Comparison of ENCODE assay signal across 8 mouse cellular contexts in genomic region chr6:30172820-30173550, GRCm38 (mm10).
DNase-seq lines count a peak whose midpoint lies in the region; ATAC-seq and TF ChIP-seq lines count a peak whose summit lies in the region.

No protein-coding gene starts in this region.

- peak; percentile 71 for TF ChIP-seq CTCF in layer of hippocampus, adult 2 months (conservative IDR thresholded peaks at IDR 0.05)

- peaks cover 99% of the 10 kb centered on the region for H3K27me3 ChIP-seq in heart, embryonic 13.5 days (replicated peaks)
- peaks cover 100% of the 10 kb centered on the region for H3K27me3 ChIP-seq in limb, embryonic 10.5 days (ENCODE audit: low read depth, poor library complexity, severe bottlenecking)
- peaks cover 60% of the 10 kb centered on the region for H3K27me3 ChIP-seq in midbrain, embryonic 16.5 days (ENCODE audit: control insufficient read depth, insufficient read depth, low read depth, low read length)

- no peak for DNase-seq in layer of hippocampus, adult 2 months (ENCODE audit: low spot score in 2 of 2)
- no peak for DNase-seq in layer of hippocampus, adult 9-11 months
- peak; percentile 54 for DNase-seq in adrenal gland, postnatal 14 days
- peak; percentile 75 for DNase-seq in limb, embryonic 10.5 days (ENCODE audit: low spot score)
- DNase-seq in frontal cortex, postnatal 25 days (ENCODE audit: low spot score in 2 of 2): no peak

- H3K9me3 ChIP-seq in heart, embryonic 13.5 days: no peaks in the 10 kb centered on the region
- H3K9me3 ChIP-seq in limb, embryonic 10.5 days (replicated peaks): no peaks in the 10 kb centered on the region
- H3K9me3 ChIP-seq in midbrain, embryonic 16.5 days (replicated peaks; ENCODE audit: control insufficient read depth, low read length, poor library complexity, severe bottlenecking): no peaks in the 10 kb centered on the region

- H3K36me3 ChIP-seq in heart, embryonic 13.5 days: no peaks in the 10 kb centered on the region
- H3K36me3 ChIP-seq in limb, embryonic 10.5 days: no peaks in the 10 kb centered on the region
- H3K36me3 ChIP-seq in midbrain, embryonic 16.5 days (ENCODE audit: control insufficient read depth, insufficient read depth, low read length): no peaks in the 10 kb centered on the region

- ATAC-seq in heart, embryonic 13.5 days (ENCODE audit: extremely low read depth, insufficient number of reproducible peaks, low FRiP score, low TSS enrichment): no peak
- no peak for ATAC-seq in midbrain, embryonic 16.5 days
- no peak for ATAC-seq in activated CD4-positive, CD25-positive, alpha-beta regulatory T cell, adult 4 months

- H3K4me2 ChIP-seq in heart, embryonic 13.5 days: peak overlapping the region; percentile 68
- peak overlapping the region; percentile 26 for H3K4me2 ChIP-seq in midbrain, embryonic 16.5 days (ENCODE audit: low read length)

- H3K4me3 ChIP-seq in layer of hippocampus, adult 2 months: peak overlapping the region; percentile 13; the same call in 1 of the 2 replicates
- H3K4me3 ChIP-seq in heart, embryonic 13.5 days: peak overlapping the region; percentile 44
- peak overlapping the region; percentile 41 for H3K4me3 ChIP-seq in limb, embryonic 10.5 days
- 0 out of 2 replicates have a peak overlapping the region, but pooled peaks have one; percentile 3 for H3K4me3 ChIP-seq in midbrain, embryonic 16.5 days (ENCODE audit: low read depth, low read length)

- H3K27ac ChIP-seq in layer of hippocampus, adult 2 months: no peak overlapping the region
- H3K27ac ChIP-seq in heart, embryonic 13.5 days (replicated peaks): no peak overlapping the region
- peak overlapping the region; percentile 56 for H3K27ac ChIP-seq in limb, embryonic 10.5 days
- no peak overlapping the region for H3K27ac ChIP-seq in midbrain, embryonic 16.5 days (ENCODE audit: low read length)

- peak overlapping the region; percentile 8 for H3K9ac ChIP-seq in heart, embryonic 13.5 days
- H3K9ac ChIP-seq in midbrain, embryonic 16.5 days (ENCODE audit: low read depth, low read length): no peak overlapping the region

- 1% methylated on average over 44 of the region's 44 CpGs for WGBS in heart, embryonic 13.5 days
- 2% methylated on average over 44 of the region's 44 CpGs for WGBS in limb, embryonic 10.5 days
- WGBS in midbrain, embryonic 16.5 days: 1% methylated on average over 43 of the region's 44 CpGs

- peaks cover 45% of the 10 kb centered on the region for H3K4me1 ChIP-seq in heart, embryonic 13.5 days
- H3K4me1 ChIP-seq in limb, embryonic 10.5 days: peaks cover 77% of the 10 kb centered on the region
- H3K4me1 ChIP-seq in midbrain, embryonic 16.5 days (ENCODE audit: control insufficient read depth, insufficient read depth, low read length): peaks cover 18% of the 10 kb centered on the region

Comparison
In these comparisons a context has a peak if more than half of its experiments do, and no peak if none do; other contexts are left out.
1. DNase-seq: peak in adrenal gland, postnatal 14 days (single experiment) and limb, embryonic 10.5 days (single experiment); none in layer of hippocampus, adult 2 months (0 of 2), layer of hippocampus, adult 9-11 months (single experiment) and frontal cortex, postnatal 25 days (0 of 2).
2. Peak in every context shown above with its lines, with median percentiles within 50 percentile points of each other: H3K4me3 ChIP-seq.